Mouse (Mus musculus) heart, embryonic 13.5 days (tissue): ENCODE results near the gene Taf15. TPM values are rescaled to one million over a fixed set of nuclear protein-coding genes. Genes with fewer than 3 reads are reported as not detected.

Source experiments
- ATAC-seq: fragments of 200-750 bp; cut with Nextera tagmentation; 2 replicates; pipeline ENCODE4 v1.8.0; 2017; ENCODE audit warnings: moderate TSS enrichment; ENCODE audit not compliant: insufficient number of reproducible peaks, low FRiP score, low TSS enrichment; ENCODE audit errors: extremely low read depth
- H3K27ac ChIP-seq: fragments of 300-500 bp; sonication (generic); replicated peaks from 2 replicates; pipeline ENCODE4 v1.5.1; 2015; ENCODE audit warnings: moderate library complexity, mild to moderate bottlenecking, inconsistent platforms
- H3K27me3 ChIP-seq: fragments of 300-500 bp; sonication (generic); replicated peaks from 2 replicates; pipeline ENCODE4 v1.6.1; 2015; ENCODE audit warnings: mild to moderate bottlenecking, inconsistent platforms
- H3K36me3 ChIP-seq: fragments of 300-500 bp; sonication (generic); 2 replicates; pipeline ENCODE4 v1.6.1; 2015; ENCODE audit warnings: mild to moderate bottlenecking, inconsistent platforms
- H3K4me1 ChIP-seq: fragments of 300-500 bp; sonication (generic); 2 replicates; pipeline ENCODE4 v1.6.1; 2015; ENCODE audit warnings: inconsistent platforms
- H3K4me2 ChIP-seq: fragments of 300-500 bp; sonication (generic); 2 replicates; pipeline ENCODE4 v1.6.1; 2015; ENCODE audit warnings: inconsistent platforms, mild to moderate bottlenecking, moderate library complexity
- H3K4me3 ChIP-seq: fragments of 300-500 bp; sonication (generic); 2 replicates; pipeline ENCODE4 v1.5.1; 2015; ENCODE audit warnings: moderate library complexity, mild to moderate bottlenecking, inconsistent platforms
- H3K9ac ChIP-seq: fragments of 300-500 bp; sonication (generic); 2 replicates; pipeline ENCODE4 v1.6.1; 2015; ENCODE audit warnings: inconsistent platforms, mild to moderate bottlenecking, moderate library complexity
- H3K9me3 ChIP-seq: fragments of 300-500 bp; sonication (generic); 2 replicates; pipeline ENCODE4 v1.6.1; 2016; ENCODE audit warnings: inconsistent platforms
- WGBS: fragments of 180-500 bp; shearing (Covaris S2); methylation state at CpG from one replicate; pipeline ENCODE4 v1.1.7; 2015; ENCODE audit warnings: mixed read lengths; 5-methylcytosine and 5-hydroxymethylcytosine counted together
- polyA plus RNA-seq: library from polyadenylated mRNA; unstranded; fragments of >200 nt; fragmentation: Nextera tagmentation; extraction: Ambion mirVana; gene quantifications from 2 replicates; pipeline ENCODE4 v1.2.1, GENCODE M21; 2015

The Taf15 gene
- polyA plus RNA-seq, 1 experiment from 2014 or later: 10.5 TPM

DNA sequence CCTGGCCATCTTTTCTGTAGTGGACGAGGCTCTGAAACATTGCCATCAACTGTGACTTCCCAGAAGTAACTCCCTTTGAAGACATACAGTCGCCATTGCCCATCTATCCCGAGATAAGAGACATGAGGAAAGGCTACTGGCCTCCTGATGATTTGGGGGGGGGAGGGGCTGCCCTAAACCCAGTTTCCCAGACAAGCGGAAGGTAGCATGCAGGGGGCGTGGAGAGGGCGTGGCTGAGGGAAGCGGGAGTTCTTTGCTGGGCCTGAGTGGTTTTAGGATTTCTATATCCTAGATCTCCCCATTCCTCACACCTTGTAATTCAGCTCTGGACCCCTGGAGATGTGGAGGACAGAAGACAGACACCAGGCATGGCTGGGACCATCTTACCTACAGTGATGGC is 29.1 kb upstream of the Taf15 start:
- no peak overlapping the region for H3K27ac ChIP-seq
- no peaks in the 10 kb centered on the region for H3K36me3 ChIP-seq
- H3K9me3 ChIP-seq: no peaks in the 10 kb centered on the region
- WGBS: 3% methylated on average over 7 of the region's 7 CpGs
- H3K4me3 ChIP-seq: no peak overlapping the region
- no peak overlapping the region; the same call in 1 of the 2 replicates for H3K9ac ChIP-seq
- H3K27me3 ChIP-seq: peaks cover 57% of the 10 kb centered on the region
- 0 out of 2 replicates have a peak overlapping the region, but pooled peaks have one; percentile 7 for H3K4me2 ChIP-seq
- H3K4me1 ChIP-seq: peaks cover 68% of the 10 kb centered on the region
- no peak for ATAC-seq

DNA sequence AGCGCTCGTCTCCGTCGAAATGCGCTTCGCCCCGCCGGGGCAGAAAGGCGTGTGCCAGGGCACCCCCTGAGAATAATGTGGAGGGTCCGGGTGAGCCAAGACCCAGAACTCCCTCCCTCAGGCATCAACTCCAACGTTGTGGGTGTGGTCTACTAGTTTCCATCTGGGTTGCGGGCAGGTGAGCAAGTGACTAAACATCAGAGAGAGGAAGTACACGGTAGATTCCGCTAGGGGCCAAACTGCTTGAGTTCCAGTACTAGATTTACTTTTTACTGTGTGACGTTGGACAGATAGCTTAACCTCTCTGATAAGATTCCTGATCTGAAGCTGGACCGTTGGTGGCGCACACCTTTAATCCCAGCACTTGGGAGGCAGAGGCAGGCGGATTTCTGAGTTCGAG is 27.9 kb upstream of the Taf15 start:
- Histone ChIP-seq H3K9me3 (no peaks in the 10 kb centered on the region), H3K27me3 (peaks cover 57% of the 10 kb centered on the region), H3K4me2 (peak overlapping the region; percentile 62), H3K36me3 (no peaks in the 10 kb centered on the region), H3K4me1 (peaks cover 79% of the 10 kb centered on the region), H3K27ac (no peak overlapping the region), H3K4me3 (peak overlapping the region; percentile 37), H3K9ac (peak overlapping the region; percentile 67)
- no peak for ATAC-seq
- WGBS: 24% methylated on average over 19 of the region's 19 CpGs

DNA sequence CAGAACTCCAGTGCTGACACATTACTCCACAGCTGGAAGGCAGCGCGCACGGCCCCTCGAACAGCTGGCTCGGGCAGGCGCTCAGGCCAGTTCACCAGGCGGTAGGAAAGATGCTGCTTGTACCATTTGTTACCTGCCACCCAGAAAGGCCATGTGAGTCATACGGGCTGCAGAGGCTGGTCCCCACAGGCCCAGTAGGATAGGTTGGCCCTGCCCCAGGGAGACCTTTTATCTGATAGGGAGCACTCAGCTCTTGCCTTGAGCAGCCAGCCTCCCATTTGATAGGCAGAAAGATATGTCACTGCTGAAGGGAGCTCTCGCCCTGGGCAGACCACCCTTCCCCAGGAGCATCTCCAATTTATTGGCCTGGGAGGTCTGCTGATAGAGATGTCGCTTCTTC is 25.3 kb upstream of the Taf15 start:
- H3K36me3 ChIP-seq: 0 out of 2 replicates have a peak, but pooled peaks cover 3% of the 10 kb centered on the region
- 69% methylated on average over 10 of the region's 10 CpGs for WGBS
- peak overlapping the region; percentile 75 for H3K27ac ChIP-seq
- H3K4me2 ChIP-seq: no peak overlapping the region
- no peak overlapping the region for H3K4me3 ChIP-seq
- ATAC-seq: no peak
- peaks cover 48% of the 10 kb centered on the region for H3K27me3 ChIP-seq
- no peaks in the 10 kb centered on the region for H3K9me3 ChIP-seq
- peak overlapping the region; percentile 41; the same call in 1 of the 2 replicates for H3K9ac ChIP-seq
- peaks cover 64% of the 10 kb centered on the region for H3K4me1 ChIP-seq

DNA sequence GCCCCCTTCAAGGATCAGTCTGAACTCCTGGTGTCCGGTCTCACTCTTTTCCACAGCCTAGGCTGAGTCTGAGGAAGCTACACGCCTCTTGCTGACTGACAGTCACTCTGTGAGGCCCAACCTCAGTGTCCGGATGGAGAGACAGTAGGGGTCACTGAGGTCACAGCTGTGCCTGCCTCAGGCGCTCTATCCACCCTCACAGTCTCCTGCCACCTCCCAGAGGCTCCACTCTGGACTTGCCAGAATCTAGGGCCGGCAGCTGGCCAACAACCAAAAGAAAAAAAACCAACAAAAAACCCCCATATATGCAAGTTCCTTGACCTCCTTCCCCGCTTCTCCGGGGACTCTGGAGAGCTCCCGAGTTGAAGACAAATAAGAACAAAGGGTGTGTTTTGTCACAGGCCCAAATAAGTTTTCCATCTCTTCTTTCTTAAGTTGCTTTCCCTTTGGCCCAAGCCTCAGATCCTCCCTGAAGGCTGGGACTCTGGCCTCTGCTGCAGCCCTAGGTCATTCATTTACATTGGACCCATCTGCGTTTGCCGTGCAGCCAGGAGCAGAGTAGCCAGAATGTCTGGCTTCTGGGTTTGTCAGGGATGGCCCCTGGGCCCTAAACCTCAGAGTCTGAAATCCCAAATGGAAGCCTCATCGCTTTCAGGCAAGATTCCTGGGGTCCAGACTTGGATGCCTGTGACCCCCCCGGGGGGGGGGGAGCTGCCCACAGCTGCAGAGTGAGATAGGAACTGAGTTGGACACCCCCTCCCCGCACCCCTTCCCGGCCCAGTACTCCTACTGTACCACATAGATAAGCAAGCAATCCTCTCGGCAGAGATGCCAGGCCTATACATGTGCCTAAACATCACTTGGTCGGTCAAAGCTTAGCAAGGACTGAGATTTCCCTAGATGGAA is 24.6 kb upstream of the Taf15 start:
- H3K9me3 ChIP-seq: no peaks in the 10 kb centered on the region
- peaks cover 42% of the 10 kb centered on the region for H3K27me3 ChIP-seq
- H3K4me3 ChIP-seq: no peak overlapping the region
- peak overlapping the region; percentile 75 for H3K27ac ChIP-seq
- H3K4me1 ChIP-seq: peaks cover 58% of the 10 kb centered on the region
- H3K9ac ChIP-seq: peak overlapping the region; percentile 41
- no peak for ATAC-seq
- H3K4me2 ChIP-seq: peak overlapping the region; percentile 16; the same call in 1 of the 2 replicates
- 29% methylated on average over 16 of the region's 16 CpGs for WGBS
- 0 out of 2 replicates have a peak, but pooled peaks cover 3% of the 10 kb centered on the region for H3K36me3 ChIP-seq

DNA sequence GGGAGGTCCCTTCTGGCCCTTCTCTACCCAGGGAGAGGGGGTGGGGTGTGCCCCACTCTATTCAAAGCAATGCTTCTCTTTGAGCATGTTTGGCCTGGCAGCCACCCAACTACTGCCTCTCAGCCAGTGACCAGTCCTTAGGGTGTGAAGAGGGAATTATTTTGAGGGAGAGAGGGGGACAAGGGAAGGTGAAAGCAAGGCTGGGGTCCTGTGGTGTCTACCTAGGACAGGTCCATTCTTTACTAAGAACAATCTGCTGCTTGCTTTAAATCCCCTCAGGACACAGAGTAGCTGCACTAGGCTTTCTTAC is 24.0 kb upstream of the Taf15 start:
- H3K9ac ChIP-seq: 0 out of 2 replicates have a peak overlapping the region, but pooled peaks have one; percentile 15
- 0 out of 2 replicates have a peak, but pooled peaks cover 3% of the 10 kb centered on the region for H3K36me3 ChIP-seq
- H3K9me3 ChIP-seq: no peaks in the 10 kb centered on the region
- peak overlapping the region; percentile 75 for H3K27ac ChIP-seq
- no peak overlapping the region for H3K4me3 ChIP-seq
- H3K4me2 ChIP-seq: peak overlapping the region; percentile 16; the same call in 1 of the 2 replicates
- H3K4me1 ChIP-seq: peaks cover 53% of the 10 kb centered on the region
- ATAC-seq: peak; percentile 45
- H3K27me3 ChIP-seq: peaks cover 36% of the 10 kb centered on the region

DNA sequence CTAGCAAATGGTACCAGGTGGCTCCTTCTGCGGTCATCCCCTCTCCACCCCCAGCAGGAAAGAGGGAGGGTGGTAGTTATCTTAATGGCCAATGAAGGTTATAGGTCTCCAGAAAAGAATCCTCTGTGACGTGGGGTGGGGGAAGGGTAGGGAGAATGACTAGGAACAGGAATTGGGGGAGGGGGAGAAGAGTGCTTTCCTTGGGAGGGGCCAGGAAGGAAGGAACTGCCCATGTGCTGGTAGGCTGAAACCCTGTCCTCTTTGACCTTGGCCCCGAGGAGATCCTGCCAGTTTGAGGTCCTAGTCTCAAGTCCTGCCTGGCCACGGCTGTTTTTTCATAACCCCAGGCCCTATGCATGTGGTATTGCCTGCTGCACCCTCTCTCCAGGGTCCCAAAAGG is 23.6 kb upstream of the Taf15 start:
- no peak for ATAC-seq
- H3K4me1 ChIP-seq: peaks cover 53% of the 10 kb centered on the region
- H3K36me3 ChIP-seq: 0 out of 2 replicates have a peak, but pooled peaks cover 3% of the 10 kb centered on the region
- peaks cover 32% of the 10 kb centered on the region for H3K27me3 ChIP-seq
- H3K9me3 ChIP-seq: no peaks in the 10 kb centered on the region
- no peak overlapping the region for H3K4me3 ChIP-seq
- 32% methylated on average over 4 of the region's 4 CpGs for WGBS
- peak overlapping the region; percentile 75 for H3K27ac ChIP-seq
- 0 out of 2 replicates have a peak overlapping the region, but pooled peaks have one; percentile 33 for H3K9ac ChIP-seq
- H3K4me2 ChIP-seq: no peak overlapping the region

DNA sequence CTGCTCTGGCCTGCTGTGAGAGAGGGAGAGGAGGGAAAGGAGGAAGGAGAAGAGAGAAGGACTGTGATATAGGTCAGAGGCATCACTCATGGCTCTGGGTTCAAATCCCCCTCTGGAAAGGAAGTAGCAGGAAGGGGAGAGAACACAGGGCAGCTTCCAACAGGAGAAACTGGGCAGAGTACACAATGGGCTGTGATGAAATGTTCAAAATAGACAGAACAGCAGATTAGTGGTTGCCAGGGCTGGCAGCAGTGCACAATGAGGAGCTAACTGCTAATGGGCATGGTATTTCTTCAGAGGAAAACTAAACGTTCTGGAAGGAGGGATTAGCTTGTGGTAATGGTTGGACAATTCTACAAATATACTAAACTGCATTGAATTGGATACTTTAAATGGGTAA is 22.3 kb upstream of the Taf15 start:
- no peaks in the 10 kb centered on the region for H3K9me3 ChIP-seq
- ATAC-seq: no peak
- no peak overlapping the region for H3K27ac ChIP-seq
- H3K27me3 ChIP-seq: peaks cover 19% of the 10 kb centered on the region
- peaks cover 58% of the 10 kb centered on the region for H3K4me1 ChIP-seq
- 0 out of 2 replicates have a peak, but pooled peaks cover 3% of the 10 kb centered on the region for H3K36me3 ChIP-seq
- WGBS: 30% methylated on average over 1 of the region's 1 CpGs
- no peak overlapping the region for H3K4me2 ChIP-seq
- H3K9ac ChIP-seq: no peak overlapping the region
- no peak overlapping the region for H3K4me3 ChIP-seq

DNA sequence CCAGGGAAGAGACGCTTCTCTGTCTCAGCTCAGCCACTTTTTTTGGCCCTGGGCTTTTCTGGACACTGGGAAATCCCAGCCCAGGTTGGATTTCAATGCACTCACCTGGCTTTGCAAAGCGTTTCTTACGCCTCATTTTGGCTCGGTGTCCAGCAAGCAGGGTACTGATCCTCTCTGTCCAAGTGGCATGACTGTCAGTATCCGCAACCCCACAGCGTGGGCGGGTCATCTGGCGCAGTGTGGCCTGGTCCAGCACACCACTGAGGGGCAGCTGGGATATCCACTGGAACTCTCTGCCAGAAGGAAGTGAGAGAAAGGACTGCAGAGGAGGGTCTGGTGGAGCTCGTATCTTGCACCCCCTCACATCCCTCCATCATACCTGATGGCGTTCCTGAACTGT is 21.6 kb upstream of the Taf15 start:
- no peak overlapping the region for H3K9ac ChIP-seq
- H3K4me3 ChIP-seq: no peak overlapping the region
- no peak overlapping the region for H3K4me2 ChIP-seq
- 0 out of 2 replicates have a peak, but pooled peaks cover 3% of the 10 kb centered on the region for H3K36me3 ChIP-seq
- peaks cover 64% of the 10 kb centered on the region for H3K4me1 ChIP-seq
- H3K27me3 ChIP-seq: peaks cover 17% of the 10 kb centered on the region
- H3K9me3 ChIP-seq: no peaks in the 10 kb centered on the region
- H3K27ac ChIP-seq: no peak overlapping the region
- no peak for ATAC-seq
- WGBS: 83% methylated on average over 10 of the region's 10 CpGs

DNA sequence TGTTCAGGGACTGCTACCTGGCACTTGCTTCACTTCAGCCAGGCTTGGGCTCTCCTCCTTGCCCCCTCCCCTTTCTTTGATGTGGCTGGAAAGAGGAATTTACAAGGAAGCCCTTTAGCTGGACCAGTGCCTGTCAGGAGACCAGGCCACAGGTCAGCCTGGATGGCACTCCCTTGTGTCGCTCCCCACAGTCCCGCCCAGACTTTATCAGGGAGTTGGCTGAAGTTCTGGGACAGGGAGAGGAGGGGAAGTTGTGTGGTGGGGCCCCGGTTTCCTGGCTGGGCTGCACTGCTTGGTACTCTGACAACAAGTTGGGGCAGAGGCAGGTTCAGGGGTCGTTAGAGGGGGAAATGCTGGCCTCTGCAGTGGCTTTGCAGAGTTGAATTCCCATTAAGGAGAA is 18.3 kb upstream of the Taf15 start:
- Histone ChIP-seq H3K9ac (peak overlapping the region; percentile 4; the same call in 1 of the 2 replicates), H3K4me1 (peaks cover 54% of the 10 kb centered on the region), H3K4me3 (no peak overlapping the region), H3K27ac (peak overlapping the region; percentile 30), H3K4me2 (peak overlapping the region; percentile 33), H3K27me3 (peaks cover 15% of the 10 kb centered on the region), H3K9me3 (no peaks in the 10 kb centered on the region), H3K36me3 (0 out of 2 replicates have a peak, but pooled peaks cover 3% of the 10 kb centered on the region)
- WGBS: 3% methylated on average over 4 of the region's 4 CpGs
- ATAC-seq: no peak

DNA sequence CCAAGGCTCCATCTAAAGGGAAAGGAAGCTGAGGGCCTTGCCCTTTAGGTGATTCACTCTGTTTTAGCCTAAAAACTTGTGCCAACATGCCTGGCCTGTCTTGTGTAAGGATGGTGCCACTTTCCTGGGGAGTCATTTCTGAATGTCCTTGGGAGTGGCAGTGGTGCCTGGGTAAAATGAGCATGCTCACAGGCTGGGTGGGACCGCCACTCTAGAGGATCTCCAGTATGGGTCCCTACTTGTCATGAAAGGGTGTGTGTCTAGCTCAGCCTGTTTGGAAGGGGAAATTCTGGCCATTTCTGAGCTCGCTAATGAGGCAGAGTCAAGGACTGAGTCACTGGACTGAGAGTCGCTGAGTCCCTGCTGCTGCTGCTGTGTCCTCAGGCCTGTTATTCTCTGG is 17.3 kb upstream of the Taf15 start:
- Histone ChIP-seq H3K27ac (no peak overlapping the region), H3K36me3 (0 out of 2 replicates have a peak, but pooled peaks cover 3% of the 10 kb centered on the region), H3K4me3 (no peak overlapping the region), H3K4me1 (peaks cover 52% of the 10 kb centered on the region), H3K27me3 (peaks cover 19% of the 10 kb centered on the region), H3K9ac (no peak overlapping the region), H3K4me2 (no peak overlapping the region), H3K9me3 (no peaks in the 10 kb centered on the region)
- WGBS: 59% methylated on average over 3 of the region's 3 CpGs
- no peak for ATAC-seq

DNA sequence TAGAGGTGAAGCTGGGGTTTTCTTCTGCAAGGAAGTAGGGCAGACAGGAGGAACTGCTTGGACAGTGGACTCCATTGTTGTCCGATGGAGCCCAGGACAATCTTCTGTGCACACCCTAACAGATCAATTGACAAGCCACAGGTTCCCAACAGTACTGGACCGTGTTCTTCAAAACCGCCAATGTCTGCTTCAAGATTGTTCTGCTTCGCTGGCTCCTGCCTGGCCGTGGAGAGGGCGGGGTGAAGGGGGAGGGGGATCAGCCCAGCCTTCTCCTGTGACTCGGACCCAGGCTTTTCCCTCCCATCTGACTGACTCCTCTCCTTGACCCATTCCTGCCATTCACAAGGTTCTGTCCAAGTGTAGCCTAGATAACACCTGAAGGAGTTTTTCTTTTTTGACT is 15.6 kb upstream of the Taf15 start:
- Histone ChIP-seq H3K27me3 (peaks cover 28% of the 10 kb centered on the region), H3K4me2 (no peak overlapping the region), H3K4me3 (no peak overlapping the region), H3K9ac (no peak overlapping the region), H3K36me3 (no peaks in the 10 kb centered on the region), H3K27ac (no peak overlapping the region), H3K9me3 (no peaks in the 10 kb centered on the region), H3K4me1 (peaks cover 60% of the 10 kb centered on the region)
- no peak for ATAC-seq
- WGBS: 50% methylated on average over 7 of the region's 7 CpGs
